Mouse (Mus musculus) forebrain, embryonic 13.5 days (tissue): ENCODE measurements around the gene Olfr703. TPM values are rescaled to one million over a fixed set of nuclear protein-coding genes. Genes with fewer than 3 reads are reported as not detected.

Source experiments
- ATAC-seq: fragments of 200-750 bp; cut with Nextera tagmentation; 2 replicates; pipeline ENCODE4 v1.8.0; 2017
- H3K27ac ChIP-seq: fragments of 300-500 bp; sonication (generic); 2 replicates; pipeline ENCODE4 v1.5.1; 2015; ENCODE audit warnings: inconsistent platforms, mild to moderate bottlenecking, moderate library complexity
- H3K27me3 ChIP-seq: fragments of 300-500 bp; sonication (generic); 2 replicates; pipeline ENCODE4 v1.6.1; 2015; ENCODE audit warnings: mild to moderate bottlenecking, inconsistent platforms
- H3K36me3 ChIP-seq: fragments of 300-500 bp; sonication (generic); 2 replicates; pipeline ENCODE4 v1.6.1; 2015; ENCODE audit warnings: mild to moderate bottlenecking, inconsistent platforms; ENCODE audit not compliant: poor library complexity, severe bottlenecking
- H3K4me1 ChIP-seq: fragments of 300-500 bp; sonication (generic); 2 replicates; pipeline ENCODE4 v1.6.1; 2015; ENCODE audit warnings: inconsistent platforms
- H3K4me2 ChIP-seq: fragments of 300-500 bp; sonication (generic); 2 replicates; pipeline ENCODE4 v1.6.1; 2015; ENCODE audit warnings: inconsistent platforms, mild to moderate bottlenecking, moderate library complexity
- H3K4me3 ChIP-seq: fragments of 300-500 bp; sonication (generic); 2 replicates; pipeline ENCODE4 v1.5.1; 2015; ENCODE audit warnings: mild to moderate bottlenecking, inconsistent platforms
- H3K9ac ChIP-seq: fragments of 300-500 bp; sonication (generic); 2 replicates; pipeline ENCODE4 v1.6.1; 2015; ENCODE audit warnings: mild to moderate bottlenecking, inconsistent platforms
- H3K9me3 ChIP-seq: fragments of 300-500 bp; sonication (generic); replicated peaks from 2 replicates; pipeline ENCODE4 v1.6.1; 2016; ENCODE audit warnings: inconsistent platforms
- WGBS: fragments of 180-500 bp; shearing (Covaris S2); methylation state at CpG from one replicate; pipeline ENCODE4 v1.1.7; 2015; 5-methylcytosine and 5-hydroxymethylcytosine counted together
- polyA plus RNA-seq: library from polyadenylated mRNA; unstranded; fragments of >200 nt; fragmentation: Nextera tagmentation; extraction: Ambion mirVana; gene quantifications from 2 replicates; pipeline ENCODE4 v1.2.1, GENCODE M21; 2015

Gene Olfr703
- not detected in 2 replicates for polyA plus RNA-seq

- Histone ChIP-seq H3K27ac (no peak within 1 kb of the TSS), H3K4me1 (no peaks in the 10 kb centered on the region), H3K9ac (no peak within 1 kb of the TSS), H3K27me3 (no peaks in the 10 kb centered on the region), H3K9me3 (peaks cover 6% of the 10 kb centered on the region; the same call in 1 of the 2 replicates), H3K4me2 (no peak within 1 kb of the TSS), H3K36me3 (no peaks in the 10 kb centered on the region), H3K4me3 (no peak within 1 kb of the TSS)
- no peak for ATAC-seq
- WGBS, result 53% methylated on average over 2 of the region's 2 CpGs
Observed at GRCm38 (mm10) chr7:106843060-106843459, at the start of gene Olfr703. TSS of gene Olfr703 (plus strand) at chr7:106843360.

GRCm38 (mm10) chr7:106808734-106809133 lies 34.4 kb upstream of the Olfr703 start, which contains the start of gene Olfr700:
TSS of gene Olfr700 (minus strand) at chr7:106808834.
- no peak within 1 kb of the TSS for H3K27ac ChIP-seq
- H3K9ac ChIP-seq, result no peak within 1 kb of the TSS
- no peak within 1 kb of the TSS for H3K4me3 ChIP-seq
- no peak for ATAC-seq
- H3K9me3 ChIP-seq, result 0 out of 2 replicates have a peak, but pooled peaks cover 4% of the 10 kb centered on the region
- H3K4me1 ChIP-seq, result no peaks in the 10 kb centered on the region
- no peaks in the 10 kb centered on the region for H3K36me3 ChIP-seq
- no peak within 1 kb of the TSS for H3K4me2 ChIP-seq
- WGBS, result 89% methylated on average over 1 of the region's 1 CpGs
- H3K27me3 ChIP-seq, result no peaks in the 10 kb centered on the region

GRCm38 (mm10) chr7:106813829-106814228 lies 29.3 kb upstream of the Olfr703 start, which contains the start of gene Olfr701:
TSS of gene Olfr701 (plus strand) at chr7:106814129.
- 69% methylated on average over 2 of the region's 2 CpGs for WGBS
- Histone ChIP-seq H3K4me1 (no peaks in the 10 kb centered on the region), H3K27me3 (no peaks in the 10 kb centered on the region), H3K4me3 (no peak within 1 kb of the TSS), H3K9me3 (no peaks in the 10 kb centered on the region), H3K36me3 (no peaks in the 10 kb centered on the region), H3K4me2 (no peak within 1 kb of the TSS), H3K27ac (no peak within 1 kb of the TSS), H3K9ac (no peak within 1 kb of the TSS)
- no peak for ATAC-seq

- ATAC-seq, result no peak
- no peaks in the 10 kb centered on the region for H3K27me3 ChIP-seq
- H3K4me1 ChIP-seq, result no peaks in the 10 kb centered on the region
- H3K4me2 ChIP-seq, result no peak overlapping the region
- H3K4me3 ChIP-seq, result no peak overlapping the region
- H3K9ac ChIP-seq, result no peak overlapping the region
- 73% methylated on average over 2 of the region's 2 CpGs for WGBS
- H3K36me3 ChIP-seq, result no peaks in the 10 kb centered on the region
- no peaks in the 10 kb centered on the region for H3K9me3 ChIP-seq
- no peak overlapping the region for H3K27ac ChIP-seq
Observed at GRCm38 (mm10) chr7:106815775-106816174, 27.4 kb upstream of the Olfr703 start.

- no peaks in the 10 kb centered on the region for H3K9me3 ChIP-seq
- H3K4me2 ChIP-seq, result no peak overlapping the region
- H3K27ac ChIP-seq, result no peak overlapping the region
- no peak overlapping the region for H3K4me3 ChIP-seq
- no peak overlapping the region for H3K9ac ChIP-seq
- no peaks in the 10 kb centered on the region for H3K4me1 ChIP-seq
- no peak for ATAC-seq
- no peaks in the 10 kb centered on the region for H3K27me3 ChIP-seq
- H3K36me3 ChIP-seq, result no peaks in the 10 kb centered on the region
Observed at GRCm38 (mm10) chr7:106818414-106818813, 24.7 kb upstream of the Olfr703 start.

- Histone ChIP-seq H3K9me3 (no peaks in the 10 kb centered on the region), H3K9ac (no peak within 1 kb of the TSS), H3K4me1 (no peaks in the 10 kb centered on the region), H3K27ac (no peak within 1 kb of the TSS), H3K4me3 (no peak within 1 kb of the TSS), H3K4me2 (no peak within 1 kb of the TSS), H3K36me3 (no peaks in the 10 kb centered on the region), H3K27me3 (no peaks in the 10 kb centered on the region)
- ATAC-seq, result no peak
Observed at GRCm38 (mm10) chr7:106833793-106834192, 9.4 kb upstream of the Olfr703 start, which contains the start of gene Olfr702. TSS of gene Olfr702 (minus strand) at chr7:106833893.

- no peaks in the 10 kb centered on the region for H3K9me3 ChIP-seq
- H3K4me3 ChIP-seq, result no peak within 1 kb of the TSS
- no peaks in the 10 kb centered on the region for H3K4me1 ChIP-seq
- H3K27ac ChIP-seq, result no peak within 1 kb of the TSS
- no peak within 1 kb of the TSS for H3K9ac ChIP-seq
- no peak for ATAC-seq
- H3K4me2 ChIP-seq, result no peak within 1 kb of the TSS
- no peaks in the 10 kb centered on the region for H3K36me3 ChIP-seq
- no peaks in the 10 kb centered on the region for H3K27me3 ChIP-seq
Observed at GRCm38 (mm10) chr7:106862885-106863284, 19.7 kb downstream of the Olfr703 start, which contains the start of gene Olfr704. TSS of gene Olfr704 (plus strand) at chr7:106863185.

GRCm38 (mm10) chr7:106876791-106877190 lies 33.6 kb downstream of the Olfr703 start, which contains the start of gene Olfr705:
TSS of gene Olfr705 (minus strand) at chr7:106876891.
- no peaks in the 10 kb centered on the region for H3K4me1 ChIP-seq
- 81% methylated on average over 3 of the region's 3 CpGs for whole genome bisulfite sequencing
- H3K9ac ChIP-seq, result no peak within 1 kb of the TSS
- H3K27me3 ChIP-seq, result no peaks in the 10 kb centered on the region
- no peak within 1 kb of the TSS for H3K4me3 ChIP-seq
- no peaks in the 10 kb centered on the region for H3K9me3 ChIP-seq
- no peak within 1 kb of the TSS for H3K4me2 ChIP-seq
- H3K27ac ChIP-seq, result no peak within 1 kb of the TSS
- H3K36me3 ChIP-seq, result no peaks in the 10 kb centered on the region
- ATAC-seq, result no peak

- Histone ChIP-seq H3K27ac (no peak within 1 kb of the TSS), H3K9ac (no peak within 1 kb of the TSS), H3K27me3 (no peaks in the 10 kb centered on the region), H3K4me2 (no peak within 1 kb of the TSS), H3K4me1 (no peaks in the 10 kb centered on the region), H3K36me3 (no peaks in the 10 kb centered on the region), H3K9me3 (no peaks in the 10 kb centered on the region), H3K4me3 (no peak within 1 kb of the TSS)
- WGBS, result 87% methylated on average over 2 of the region's 2 CpGs
- ATAC-seq, result no peak
Observed at GRCm38 (mm10) chr7:106888062-106888461, 44.9 kb downstream of the Olfr703 start, which contains the start of gene Olfr706. TSS of gene Olfr706 (minus strand) at chr7:106888162.

Other genes with a start within 250 kb of the Olfr703 start
- gene Olfr693, start 162.8 kb upstream of the Olfr703 start, polyA plus RNA-seq, result not detected in 2 replicates
- gene Olfr694, start 151.5 kb upstream of the Olfr703 start, polyA plus RNA-seq, result not detected in 2 replicates
- not detected in 2 replicates for gene Olfr695, start 127.0 kb upstream of the Olfr703 start, polyA plus RNA-seq
- not detected in 2 replicates for gene Olfr697, start 100.9 kb upstream of the Olfr703 start, polyA plus RNA-seq
- not detected in 2 replicates for gene Olfr698, start 88.0 kb upstream of the Olfr703 start, polyA plus RNA-seq
- gene Olfr699, start 50.2 kb upstream of the Olfr703 start, polyA plus RNA-seq, result not detected in 2 replicates
- not detected in 2 replicates for gene Olfr700, start 34.5 kb upstream of the Olfr703 start, polyA plus RNA-seq
- not detected in 2 replicates for gene Olfr701, start 29.2 kb upstream of the Olfr703 start, polyA plus RNA-seq
- gene Olfr702, start 9.5 kb upstream of the Olfr703 start, polyA plus RNA-seq, result not detected in 2 replicates
- not detected in 2 replicates for gene Olfr704, start 19.8 kb downstream of the Olfr703 start, polyA plus RNA-seq
- gene Olfr705, start 33.5 kb downstream of the Olfr703 start, polyA plus RNA-seq, result not detected in 2 replicates
- not detected in 2 replicates for gene Olfr706, start 44.8 kb downstream of the Olfr703 start, polyA plus RNA-seq
- not detected in 2 replicates for gene Olfr707, start 57.9 kb downstream of the Olfr703 start, polyA plus RNA-seq
- not detected in 2 replicates for gene Olfr1532-ps1, start 64.6 kb downstream of the Olfr703 start, polyA plus RNA-seq
- gene Olfr709-ps1, start 88.9 kb downstream of the Olfr703 start, polyA plus RNA-seq, result not detected in 2 replicates
- not detected in 2 replicates for gene Olfr710, start 105.0 kb downstream of the Olfr703 start, polyA plus RNA-seq
- gene Olfr6, start 120.6 kb downstream of the Olfr703 start, polyA plus RNA-seq, result not detected in 2 replicates
- not detected in 2 replicates for gene Olfr711, start 132.1 kb downstream of the Olfr703 start, polyA plus RNA-seq
- gene Olfr2, start 162.7 kb downstream of the Olfr703 start, polyA plus RNA-seq, result not detected in 2 replicates
- gene Olfr713, start 187.8 kb downstream of the Olfr703 start, polyA plus RNA-seq, result not detected in 2 replicates
- gene Olfr714, start 227.6 kb downstream of the Olfr703 start, polyA plus RNA-seq, result not detected in 2 replicates
- gene Olfr17, start 249.9 kb downstream of the Olfr703 start, polyA plus RNA-seq, result not detected in 2 replicates